Mouse (Mus musculus): Measurements from ENCODE around the gene Myadml2.

DNA sequence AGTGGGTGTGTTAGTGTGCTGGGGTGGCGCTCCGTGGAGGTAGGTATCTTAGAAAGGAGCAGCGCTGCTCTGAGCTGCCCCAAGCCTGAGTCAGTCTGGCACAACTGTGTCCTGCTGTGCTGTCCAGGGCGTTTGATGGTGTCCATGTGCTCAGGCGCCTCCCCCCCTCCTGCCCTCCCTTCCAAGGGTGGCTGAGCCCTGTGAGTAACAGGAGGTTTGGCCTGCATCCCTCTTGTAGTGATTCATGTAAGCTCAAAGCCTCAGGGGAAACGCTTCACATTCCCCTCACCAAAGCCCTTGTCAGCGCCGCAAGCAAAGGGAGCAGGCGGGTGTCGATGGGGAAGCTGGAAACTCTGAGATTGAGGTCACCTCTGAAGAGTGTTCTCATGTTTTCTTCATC lies 49.8 kb upstream of the Myadml2 start:
- TF ChIP-seq ZKSCAN1 (IDR thresholded peaks at IDR 0.05; ENCODE audit: low read depth, low read length): no peak
- TF ChIP-seq RCOR1 (IDR thresholded peaks at IDR 0.05; ENCODE audit: low read depth, low read length): no peak
- no peak for TF ChIP-seq CHD2 (IDR thresholded peaks at IDR 0.05; ENCODE audit: low read length)
- no peak for TF ChIP-seq POLR2AphosphoS2 (IDR thresholded peaks at IDR 0.05; ENCODE audit: low read length)
- TF ChIP-seq ZNF384 (IDR thresholded peaks at IDR 0.05; ENCODE audit: low read depth, low read length): no peak
- TF ChIP-seq CTCF (IDR thresholded peaks at IDR 0.05 in 2 of 3, conservative IDR thresholded peaks at IDR 0.05 in 1 of 3; ENCODE audit: control insufficient read depth in 1 of 3, insufficient read depth in 1 of 3, low read depth in 2 of 3, low read length in 3 of 3, poor library complexity in 1 of 3, severe bottlenecking in 1 of 3): no peak
- TF ChIP-seq POLR2A (IDR thresholded peaks at IDR 0.05; ENCODE audit: control insufficient read depth in 1 of 2, insufficient read depth in 1 of 2, low read depth in 1 of 2, low read length in 2 of 2, poor library complexity in 1 of 2): no peak
- no peak for TF ChIP-seq GATA1 (IDR thresholded peaks at IDR 0.05; ENCODE audit: low read depth, low read length)
- TF ChIP-seq MAX (IDR thresholded peaks at IDR 0.05; ENCODE audit: low read length): no peak
- TF ChIP-seq HCFC1 (IDR thresholded peaks at IDR 0.05; ENCODE audit: low read depth, low read length): no peak
- TF ChIP-seq KAT2A (conservative IDR thresholded peaks at IDR 0.05; ENCODE audit: low read depth, low read length): no peak
- TF ChIP-seq ELF1 (IDR thresholded peaks at IDR 0.05; ENCODE audit: low read depth, low read length): no peak
- no peak for TF ChIP-seq TCF12 (IDR thresholded peaks at IDR 0.05; ENCODE audit: low read depth, low read length)
- no peak for TF ChIP-seq EP300 (IDR thresholded peaks at IDR 0.05; ENCODE audit: low read depth in 1 of 2, low read length in 2 of 2)

Measured in MEL (cell line).